Mouse (Mus musculus) hindlimb bud, embryonic 11.5 days (tissue): ENCODE results near the gene Klk5.
A peak's percentile ranks its signal among the peaks of the same experiment; 100 is the strongest.

Source experiments
- DNase-seq: peaks from one replicate; pipeline ENCODE4 v3.0.0-alpha.2; 2012; ENCODE audit warnings: low read depth, low spot score; ENCODE audit errors: extremely low spot score

Gene Klk5

GRCm38 (mm10) chr7:43841701-43842100, at the start of gene Klk5:
Gene Klk5 (plus strand): TSS chr7:43841971.
- DNase-seq, result no peak

GRCm38 (mm10) chr7:43796355-43796754, 45.4 kb upstream of the Klk5 start:
- DNase-seq, result no peak

GRCm38 (mm10) chr7:43797333-43797769, 44.4 kb upstream of the Klk5 start, which contains the start of gene Klk8:
Gene Klk8 (plus strand): TSS chr7:43797577.
- DNase-seq, result no peak

- DNase-seq, result no peak
Measured at GRCm38 (mm10) chr7:43797844-43798462, 43.8 kb upstream of the Klk5 start.

GRCm38 (mm10) chr7:43799876-43800275, 41.9 kb upstream of the Klk5 start:
- no peak for DNase-seq

- DNase-seq, result no peak
Measured at GRCm38 (mm10) chr7:43810994-43811393, 30.8 kb upstream of the Klk5 start, which contains the start of gene Klk7. Gene Klk7 (plus strand): TSS chr7:43811294.

- DNase-seq, result no peak
Measured at GRCm38 (mm10) chr7:43815211-43815610, 26.6 kb upstream of the Klk5 start.

- no peak for DNase-seq
Measured at GRCm38 (mm10) chr7:43816746-43817145, 25.0 kb upstream of the Klk5 start.

- DNase-seq, result no peak
Measured at GRCm38 (mm10) chr7:43821581-43821980, 20.2 kb upstream of the Klk5 start.

GRCm38 (mm10) chr7:43824199-43824598, 17.6 kb upstream of the Klk5 start, which contains the start of gene Klk6:
Gene Klk6 (plus strand): TSS chr7:43824499.
- DNase-seq, result no peak

GRCm38 (mm10) chr7:43826056-43826455, 15.7 kb upstream of the Klk5 start:
- no peak for DNase-seq

- DNase-seq, result no peak
Measured at GRCm38 (mm10) chr7:43827706-43828105, 14.1 kb upstream of the Klk5 start.

GRCm38 (mm10) chr7:43829006-43829405, 12.8 kb upstream of the Klk5 start:
- DNase-seq, result no peak

- no peak for DNase-seq
Measured at GRCm38 (mm10) chr7:43843801-43844200, 2.0 kb downstream of the Klk5 start.

GRCm38 (mm10) chr7:43851616-43852015, 9.8 kb downstream of the Klk5 start:
- no peak for DNase-seq

- DNase-seq, result no peak
Measured at GRCm38 (mm10) chr7:43854642-43855380, 13.0 kb downstream of the Klk5 start.

GRCm38 (mm10) chr7:43855709-43856108, 13.9 kb downstream of the Klk5 start:
- DNase-seq, result no peak

- no peak for DNase-seq
Measured at GRCm38 (mm10) chr7:43856307-43856706, 14.5 kb downstream of the Klk5 start.

GRCm38 (mm10) chr7:43857501-43857900, 15.7 kb downstream of the Klk5 start:
- DNase-seq, result no peak

GRCm38 (mm10) chr7:43860411-43860810, 18.6 kb downstream of the Klk5 start:
- no peak for DNase-seq

GRCm38 (mm10) chr7:43873237-43873636, 31.5 kb downstream of the Klk5 start:
- peak; percentile 61 for DNase-seq

GRCm38 (mm10) chr7:43873674-43874073, 31.9 kb downstream of the Klk5 start:
- no peak for DNase-seq
